Mouse (Mus musculus) stomach, postnatal 0 days (tissue): ENCODE data around the gene Zp2.

Experiments
- CTCF ChIP-seq: IDR thresholded peaks from 2 replicates; pipeline ENCODE4 v1.5.1; 2016; ENCODE audit warnings: antibody characterized with exemption, low read depth, mild to moderate bottlenecking, moderate library complexity
- EP300 ChIP-seq: optimal IDR thresholded peaks from 2 replicates; pipeline ENCODE3; 2016; ENCODE audit warnings: antibody characterized with exemption

- TF ChIP-seq CTCF (no peak), EP300 (no peak)
Measured at GRCm38 (mm10) chr7:120150257-120150656, 5.2 kb upstream of the Zp2 start.
